Mouse (Mus musculus): ENCODE results near the gene Dnajb13. TPM values are rescaled to one million over a fixed set of nuclear protein-coding genes. Genes with fewer than 3 reads are reported as not detected.
A peak's percentile ranks its signal among the peaks of the same experiment; 100 is the strongest.

Dnajb13 gene
- total and polyA plus RNA-seq, 2 experiments from 2014 or later, result 3.4 to 7.0 TPM

GRCm38 (mm10) chr7:100479100-100479822 lies 35.5 kb downstream of the Dnajb13 start:
- Histone ChIP-seq H3K27ac (ENCODE audit: low read depth, low read length) (no peak overlapping the region), H3K27me3 (ENCODE audit: insufficient read depth, low read length) (no peaks in the 10 kb centered on the region), H3K4me1 (ENCODE audit: insufficient read depth) (no peaks in the 10 kb centered on the region), H3K4me2 (ENCODE audit: low read depth) (no peak overlapping the region), H3K9ac (no peak overlapping the region), H3K4me3 (ENCODE audit: low read depth, low read length) (no peak overlapping the region), H3K9me3 (ENCODE audit: low read length) (no peaks in the 10 kb centered on the region), H3K36me3 (ENCODE audit: insufficient read depth) (no peaks in the 10 kb centered on the region)
- DNase-seq, result no peak
- no peak for TF ChIP-seq CTCF (IDR thresholded peaks at IDR 0.05; ENCODE audit: low read depth)
- ATAC-seq, result peak; percentile 32; the same call in 1 of the 2 replicates
- 76% methylated on average over 20 of the region's 20 CpGs for WGBS

- H3K4me1 ChIP-seq (ENCODE audit: insufficient read depth), result no peaks in the 10 kb centered on the region
- H3K9me3 ChIP-seq (ENCODE audit: low read length), result no peaks in the 10 kb centered on the region
- H3K36me3 ChIP-seq (ENCODE audit: insufficient read depth), result peaks cover under 1% of the 10 kb centered on the region
- 43% methylated on average over 1 of the region's 1 CpGs for WGBS
- ATAC-seq (no peak), DNase-seq (no peak)
- no peaks in the 10 kb centered on the region for H3K27me3 ChIP-seq (ENCODE audit: insufficient read depth, low read length)
- no peak overlapping the region for H3K9ac ChIP-seq
- H3K4me2 ChIP-seq (ENCODE audit: low read depth), result no peak overlapping the region
- H3K4me3 ChIP-seq (ENCODE audit: low read depth, low read length), result no peak overlapping the region
- H3K27ac ChIP-seq (ENCODE audit: low read depth, low read length), result no peak overlapping the region
- no peak for TF ChIP-seq CTCF (IDR thresholded peaks at IDR 0.05; ENCODE audit: low read depth)
These were observed 40.1 kb downstream of the Dnajb13 start for GRCm38 (mm10) chr7:100474680-100475079.

GRCm38 (mm10) chr7:100473846-100474454 lies 40.8 kb downstream of the Dnajb13 start:
- Histone ChIP-seq H3K9ac (no peak overlapping the region), H3K9me3 (ENCODE audit: low read length) (no peaks in the 10 kb centered on the region), H3K27me3 (ENCODE audit: insufficient read depth, low read length) (no peaks in the 10 kb centered on the region), H3K4me1 (ENCODE audit: insufficient read depth) (no peaks in the 10 kb centered on the region), H3K27ac (ENCODE audit: low read depth, low read length) (no peak overlapping the region), H3K4me2 (ENCODE audit: low read depth) (no peak overlapping the region), H3K36me3 (ENCODE audit: insufficient read depth) (peaks cover 6% of the 10 kb centered on the region), H3K4me3 (ENCODE audit: low read depth, low read length) (no peak overlapping the region)
- no peak for DNase-seq
- WGBS, result 93% methylated on average over 9 of the region's 9 CpGs
- no peak for ATAC-seq
- no peak for TF ChIP-seq CTCF (IDR thresholded peaks at IDR 0.05; ENCODE audit: low read depth)

- H3K27ac ChIP-seq (ENCODE audit: low read depth, low read length), result no peak within 1 kb of the TSS
- H3K4me2 ChIP-seq (ENCODE audit: low read depth), result no peak within 1 kb of the TSS
- no peak within 1 kb of the TSS for H3K9ac ChIP-seq
- H3K4me1 ChIP-seq (ENCODE audit: insufficient read depth), result no peaks in the 10 kb centered on the region
- DNase-seq (no peak), ATAC-seq (no peak)
- WGBS, result 87% methylated on average over 6 of the region's 6 CpGs
- no peak for TF ChIP-seq CTCF (IDR thresholded peaks at IDR 0.05; ENCODE audit: low read depth)
- H3K9me3 ChIP-seq (ENCODE audit: low read length), result no peaks in the 10 kb centered on the region
- H3K27me3 ChIP-seq (ENCODE audit: insufficient read depth, low read length), result no peaks in the 10 kb centered on the region
- peaks cover 12% of the 10 kb centered on the region for H3K36me3 ChIP-seq (ENCODE audit: insufficient read depth)
- no peak within 1 kb of the TSS for H3K4me3 ChIP-seq (ENCODE audit: low read depth, low read length)
These were observed 42.0 kb downstream of the Dnajb13 start, which contains the start of gene Ucp3 for GRCm38 (mm10) chr7:100472777-100473176. Gene Ucp3, plus strand, starts transcription at chr7:100472990.

GRCm38 (mm10) chr7:100471407-100471797 lies 43.4 kb downstream of the Dnajb13 start:
- ATAC-seq, result no peak
- H3K4me3 ChIP-seq (ENCODE audit: low read depth, low read length), result no peak overlapping the region
- no peak overlapping the region for H3K9ac ChIP-seq
- H3K9me3 ChIP-seq (ENCODE audit: low read length), result no peaks in the 10 kb centered on the region
- 100% methylated on average over 1 of the region's 1 CpGs for WGBS
- no peak overlapping the region for H3K4me2 ChIP-seq (ENCODE audit: low read depth)
- no peak for DNase-seq
- no peaks in the 10 kb centered on the region for H3K27me3 ChIP-seq (ENCODE audit: insufficient read depth, low read length)
- H3K27ac ChIP-seq (ENCODE audit: low read depth, low read length), result no peak overlapping the region
- peaks cover 12% of the 10 kb centered on the region for H3K36me3 ChIP-seq (ENCODE audit: insufficient read depth)
- no peaks in the 10 kb centered on the region for H3K4me1 ChIP-seq (ENCODE audit: insufficient read depth)
- TF ChIP-seq CTCF (IDR thresholded peaks at IDR 0.05; ENCODE audit: low read depth), result no peak

- Histone ChIP-seq H3K36me3 (ENCODE audit: insufficient read depth) (peaks cover 12% of the 10 kb centered on the region), H3K4me2 (ENCODE audit: low read depth) (no peak overlapping the region), H3K4me3 (ENCODE audit: low read depth, low read length) (no peak overlapping the region), H3K27me3 (ENCODE audit: insufficient read depth, low read length) (no peaks in the 10 kb centered on the region), H3K4me1 (ENCODE audit: insufficient read depth) (no peaks in the 10 kb centered on the region), H3K9me3 (ENCODE audit: low read length) (no peaks in the 10 kb centered on the region), H3K9ac (no peak overlapping the region), H3K27ac (ENCODE audit: low read depth, low read length) (no peak overlapping the region)
- DNase-seq (no peak), ATAC-seq (no peak)
- no peak for TF ChIP-seq CTCF (IDR thresholded peaks at IDR 0.05; ENCODE audit: low read depth)
- WGBS, result 95% methylated on average over 11 of the region's 11 CpGs
These were observed 43.9 kb downstream of the Dnajb13 start for GRCm38 (mm10) chr7:100470796-100471406.

GRCm38 (mm10) chr7:100469502-100469901 lies 45.3 kb downstream of the Dnajb13 start:
- no peak for TF ChIP-seq CTCF (IDR thresholded peaks at IDR 0.05; ENCODE audit: low read depth)
- 86% methylated on average over 1 of the region's 1 CpGs for WGBS

More at GRCm38 (mm10) chr7:100469502-100469901, 45.3 kb downstream of the Dnajb13 start:
- Histone ChIP-seq H3K4me3 (ENCODE audit: low read depth, low read length) (no peak overlapping the region), H3K4me2 (ENCODE audit: low read depth) (no peak overlapping the region), H3K9ac (no peak overlapping the region), H3K36me3 (ENCODE audit: insufficient read depth) (peaks cover 15% of the 10 kb centered on the region), H3K27me3 (ENCODE audit: insufficient read depth, low read length) (no peaks in the 10 kb centered on the region), H3K27ac (ENCODE audit: low read depth, low read length) (no peak overlapping the region), H3K4me1 (ENCODE audit: insufficient read depth) (no peaks in the 10 kb centered on the region), H3K9me3 (ENCODE audit: low read length) (no peaks in the 10 kb centered on the region)
- no peak for DNase-seq
- no peak for ATAC-seq

All from forebrain, postnatal 0 days (tissue).